Mouse (Mus musculus): ENCODE measurements around the gene Prcd. TPM values are rescaled to one million over a fixed set of nuclear protein-coding genes. Genes with fewer than 3 reads are reported as not detected.
A peak's percentile ranks its signal among the peaks of the same experiment; 100 is the strongest.
"Not testable (repeated sequence)": the region's sequence is repeated elsewhere in the genome, so short reads cannot be mapped to it uniquely, and the experiment has no call there.

Gene Prcd
- 13.7 and 14.2 TPM in 2 replicates for polyA plus RNA-seq (2012; rRNA removed)

GRCm38 (mm10) chr11:116653234-116653633 lies at the start of gene Prcd:
Prcd (plus strand) TSS chr11:116653534.
- H3K27me3 ChIP-seq (ENCODE audit: control insufficient read depth, insufficient read depth, low read length) = no peaks in the 10 kb centered on the region
- H3K4me3 ChIP-seq (replicated peaks; ENCODE audit: insufficient read depth, low read depth, low read length) = peak within 1 kb of the TSS; percentile 75
- 1% methylated on average over 10 of the region's 10 CpGs for WGBS
- peaks cover 43% of the 10 kb centered on the region for H3K4me1 ChIP-seq (ENCODE audit: control insufficient read depth, insufficient read depth, low read length)
- H3K27ac ChIP-seq (ENCODE audit: insufficient read depth, low read length) = peak within 1 kb of the TSS; percentile 67
- no peak for DNase-seq
- no peak for TF ChIP-seq POLR2A (IDR thresholded peaks at IDR 0.05; ENCODE audit: borderline replicate concordance, insufficient read depth, low read length)
- no peak for TF ChIP-seq CTCF (IDR thresholded peaks at IDR 0.05; ENCODE audit: borderline replicate concordance, insufficient read depth, low read depth, low read length)

GRCm38 (mm10) chr11:116604097-116604496 lies 49.2 kb upstream of the Prcd start:
- Histone ChIP-seq H3K4me3 (replicated peaks; ENCODE audit: insufficient read depth, low read depth, low read length) (no peak overlapping the region), H3K27ac (ENCODE audit: insufficient read depth, low read length) (no peak overlapping the region), H3K27me3 (ENCODE audit: control insufficient read depth, insufficient read depth, low read length) (no peaks in the 10 kb centered on the region), H3K4me1 (ENCODE audit: control insufficient read depth, insufficient read depth, low read length) (peaks cover 29% of the 10 kb centered on the region)
- 97% methylated on average over 12 of the region's 12 CpGs for WGBS
- no peak for TF ChIP-seq CTCF (IDR thresholded peaks at IDR 0.05; ENCODE audit: borderline replicate concordance, insufficient read depth, low read depth, low read length)
- TF ChIP-seq POLR2A (IDR thresholded peaks at IDR 0.05; ENCODE audit: borderline replicate concordance, insufficient read depth, low read length) = no peak
- no peak for DNase-seq

- no peaks in the 10 kb centered on the region for H3K27me3 ChIP-seq (ENCODE audit: control insufficient read depth, insufficient read depth, low read length)
- H3K4me3 ChIP-seq (replicated peaks; ENCODE audit: insufficient read depth, low read depth, low read length) = no peak overlapping the region
- H3K27ac ChIP-seq (ENCODE audit: insufficient read depth, low read length) = no peak overlapping the region
- 93% methylated on average over 3 of the region's 3 CpGs for WGBS
- H3K4me1 ChIP-seq (ENCODE audit: control insufficient read depth, insufficient read depth, low read length) = peaks cover 27% of the 10 kb centered on the region
- TF ChIP-seq POLR2A (IDR thresholded peaks at IDR 0.05; ENCODE audit: borderline replicate concordance, insufficient read depth, low read length) = no peak
- TF ChIP-seq CTCF (IDR thresholded peaks at IDR 0.05; ENCODE audit: borderline replicate concordance, insufficient read depth, low read depth, low read length) = no peak
- DNase-seq = no peak
Measured at GRCm38 (mm10) chr11:116607717-116608116, 45.6 kb upstream of the Prcd start.

- Histone ChIP-seq H3K27me3 (ENCODE audit: control insufficient read depth, insufficient read depth, low read length) (no peaks in the 10 kb centered on the region), H3K4me3 (replicated peaks; ENCODE audit: insufficient read depth, low read depth, low read length) (peak overlapping the region; percentile 6), H3K4me1 (ENCODE audit: control insufficient read depth, insufficient read depth, low read length) (peaks cover 44% of the 10 kb centered on the region), H3K27ac (ENCODE audit: insufficient read depth, low read length) (no peak overlapping the region)
- TF ChIP-seq CTCF (IDR thresholded peaks at IDR 0.05; ENCODE audit: borderline replicate concordance, insufficient read depth, low read depth, low read length) (no peak), POLR2A (IDR thresholded peaks at IDR 0.05; ENCODE audit: borderline replicate concordance, insufficient read depth, low read length) (no peak)
- 15% methylated on average over 15 of the region's 15 CpGs for WGBS
- DNase-seq = peak; percentile 95 to 99
Measured at GRCm38 (mm10) chr11:116609965-116610630, 43.2 kb upstream of the Prcd start.

- not testable (repeated sequence) for H3K27ac ChIP-seq (ENCODE audit: insufficient read depth, low read length); H3K27me3 ChIP-seq (ENCODE audit: control insufficient read depth, insufficient read depth, low read length); DNase-seq; H3K4me3 ChIP-seq (replicated peaks; ENCODE audit: insufficient read depth, low read depth, low read length)
- 89% methylated on average over 9 of the region's 9 CpGs for WGBS
- H3K4me1 ChIP-seq (ENCODE audit: control insufficient read depth, insufficient read depth, low read length) = peaks cover 53% of the 10 kb centered on the region
Measured at GRCm38 (mm10) chr11:116611168-116611567, 42.2 kb upstream of the Prcd start.

GRCm38 (mm10) chr11:116611883-116612282 lies 41.5 kb upstream of the Prcd start:
- Histone ChIP-seq H3K27me3 (ENCODE audit: control insufficient read depth, insufficient read depth, low read length) (no peaks in the 10 kb centered on the region), H3K27ac (ENCODE audit: insufficient read depth, low read length) (no peak overlapping the region), H3K4me3 (replicated peaks; ENCODE audit: insufficient read depth, low read depth, low read length) (no peak overlapping the region), H3K4me1 (ENCODE audit: control insufficient read depth, insufficient read depth, low read length) (peaks cover 60% of the 10 kb centered on the region)
- WGBS = 97% methylated on average over 9 of the region's 9 CpGs
- no peak for DNase-seq
- TF ChIP-seq POLR2A (IDR thresholded peaks at IDR 0.05; ENCODE audit: borderline replicate concordance, insufficient read depth, low read length) (no peak), CTCF (IDR thresholded peaks at IDR 0.05; ENCODE audit: borderline replicate concordance, insufficient read depth, low read depth, low read length) (no peak)

- TF ChIP-seq POLR2A (IDR thresholded peaks at IDR 0.05; ENCODE audit: borderline replicate concordance, insufficient read depth, low read length) (no peak), CTCF (IDR thresholded peaks at IDR 0.05; ENCODE audit: borderline replicate concordance, insufficient read depth, low read depth, low read length) (no peak)
- Histone ChIP-seq H3K27ac (ENCODE audit: insufficient read depth, low read length) (no peak overlapping the region), H3K4me3 (replicated peaks; ENCODE audit: insufficient read depth, low read depth, low read length) (no peak overlapping the region)
Measured at GRCm38 (mm10) chr11:116612554-116612953, 40.8 kb upstream of the Prcd start.

GRCm38 (mm10) chr11:116613234-116613633 lies 40.1 kb upstream of the Prcd start:
- 59% methylated on average over 6 of the region's 6 CpGs for WGBS
- Histone ChIP-seq H3K4me1 (ENCODE audit: control insufficient read depth, insufficient read depth, low read length) (peaks cover 69% of the 10 kb centered on the region), H3K4me3 (replicated peaks; ENCODE audit: insufficient read depth, low read depth, low read length) (no peak overlapping the region), H3K27ac (ENCODE audit: insufficient read depth, low read length) (no peak overlapping the region), H3K27me3 (ENCODE audit: control insufficient read depth, insufficient read depth, low read length) (no peaks in the 10 kb centered on the region)
- no peak for TF ChIP-seq POLR2A (IDR thresholded peaks at IDR 0.05; ENCODE audit: borderline replicate concordance, insufficient read depth, low read length)
- TF ChIP-seq CTCF (IDR thresholded peaks at IDR 0.05; ENCODE audit: borderline replicate concordance, insufficient read depth, low read depth, low read length) = no peak
- DNase-seq = no peak

More at GRCm38 (mm10) chr11:116612554-116612953, 40.8 kb upstream of the Prcd start:
- no peaks in the 10 kb centered on the region for H3K27me3 ChIP-seq (ENCODE audit: control insufficient read depth, insufficient read depth, low read length)
- H3K4me1 ChIP-seq (ENCODE audit: control insufficient read depth, insufficient read depth, low read length) = peaks cover 63% of the 10 kb centered on the region
- WGBS = 95% methylated on average over 1 of the region's 1 CpGs
- no peak for DNase-seq
